Mouse (Mus musculus) erythroblast, embryonic 14.5 days (primary cell): ENCODE data around the gene Ggact.

Experiments used
- GATA1 ChIP-seq: IDR thresholded peaks from 2 replicates; pipeline ENCODE4 v1.6.1; 2012; ENCODE audit warnings: low read length, inconsistent platforms, mixed read lengths
- TAL1 ChIP-seq: IDR thresholded peaks from 3 replicates; pipeline ENCODE4 v1.6.1; 2012; ENCODE audit warnings: low read length, inconsistent platforms, mixed read lengths

DNA sequence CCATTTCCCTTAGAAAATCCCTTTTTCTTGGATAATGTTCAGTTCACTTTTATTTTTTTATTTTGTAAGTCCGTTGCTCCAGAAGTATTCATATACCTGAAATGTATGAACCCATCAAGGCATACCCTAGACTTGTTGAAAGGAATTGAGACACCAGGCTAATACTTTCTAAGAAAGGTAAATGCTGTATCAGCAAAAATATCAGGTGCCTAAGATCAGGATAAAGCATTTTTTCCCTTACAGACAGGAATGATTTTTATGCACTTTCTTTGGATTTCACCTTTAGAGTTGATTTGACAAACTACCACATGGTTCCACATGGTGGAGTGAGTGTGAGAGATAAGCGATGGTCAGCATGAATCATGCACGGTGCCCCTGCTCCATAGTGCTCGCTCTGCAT, 120.2 kb downstream of the Ggact start:
- TF ChIP-seq TAL1 (no peak), GATA1 (no peak)
